Mouse (Mus musculus) neural tube, embryonic 13.5 days (tissue): ENCODE measurements at regions not wholly inside any gene's neighbourhood (a gene's known extent, or its start where the extent isn't known, plus 50 kb on each side); places are given as distances from the start of the nearest gene placed in this dataset.

ENCODE experiments used
- ATAC-seq: fragments of 200-750 bp; cut with Nextera tagmentation; 2 replicates; pipeline ENCODE4 v1.8.0; 2017; ENCODE audit warnings: low read depth, mild to moderate bottlenecking, moderate TSS enrichment, moderate library complexity
- H3K27ac ChIP-seq: fragments of 300-500 bp; sonication (generic); replicated peaks from 2 replicates; pipeline ENCODE4 v1.5.1; 2015; ENCODE audit warnings: moderate library complexity, mild to moderate bottlenecking, inconsistent platforms
- H3K27me3 ChIP-seq: fragments of 300-500 bp; sonication (generic); 2 replicates; pipeline ENCODE4 v1.6.1; 2015; ENCODE audit warnings: mild to moderate bottlenecking, inconsistent platforms
- H3K36me3 ChIP-seq: fragments of 300-500 bp; sonication (generic); 2 replicates; pipeline ENCODE4 v1.6.1; 2015; ENCODE audit warnings: mild to moderate bottlenecking, inconsistent platforms
- H3K4me1 ChIP-seq: fragments of 300-500 bp; sonication (generic); replicated peaks from 2 replicates; pipeline ENCODE4 v1.6.1; 2015; ENCODE audit warnings: inconsistent platforms
- H3K4me2 ChIP-seq: fragments of 300-500 bp; sonication (generic); 2 replicates; pipeline ENCODE4 v1.6.1; 2015; ENCODE audit warnings: inconsistent platforms, mild to moderate bottlenecking, moderate library complexity
- H3K4me3 ChIP-seq: fragments of 300-500 bp; sonication (generic); 2 replicates; pipeline ENCODE4 v1.5.1; 2015; ENCODE audit warnings: mild to moderate bottlenecking, inconsistent platforms
- H3K9ac ChIP-seq: fragments of 300-500 bp; sonication (generic); 2 replicates; pipeline ENCODE4 v1.6.1; 2015; ENCODE audit warnings: moderate library complexity, mild to moderate bottlenecking, inconsistent platforms
- H3K9me3 ChIP-seq: fragments of 300-500 bp; sonication (generic); 2 replicates; pipeline ENCODE4 v1.6.1; 2016; ENCODE audit warnings: inconsistent platforms
- WGBS: fragments of 180-500 bp; shearing (Covaris S2); methylation state at CpG from one replicate; pipeline ENCODE4 v1.1.7; 2015; 5-methylcytosine and 5-hydroxymethylcytosine counted together

DNA sequence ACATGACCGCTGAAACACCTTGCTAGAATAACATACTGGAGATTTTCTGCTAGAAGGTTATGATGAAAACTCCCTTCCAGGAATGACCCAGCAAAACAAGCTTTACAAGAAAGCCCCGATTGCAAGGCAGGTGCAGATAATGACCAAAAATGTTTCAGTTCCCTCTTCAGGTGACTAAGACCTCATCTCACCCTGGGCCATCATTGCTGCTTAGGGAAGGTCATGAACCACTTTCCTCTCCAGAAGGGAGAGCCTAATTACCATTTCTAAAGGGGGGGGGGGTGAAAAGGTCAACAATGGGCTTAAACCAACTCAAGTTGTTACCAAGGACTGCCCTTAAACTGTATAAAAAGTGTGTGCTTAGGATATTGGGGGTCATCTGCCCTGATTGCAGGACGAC lies 59.8 kb upstream of the Speer4c start:
- Histone ChIP-seq H3K36me3 (no peaks in the 10 kb centered on the region), H3K27me3 (no peaks in the 10 kb centered on the region), H3K4me1 (no peaks in the 10 kb centered on the region), H3K4me2 (no peak overlapping the region), H3K4me3 (no peak overlapping the region), H3K9ac (no peak overlapping the region), H3K27ac (no peak overlapping the region), H3K9me3 (no peaks in the 10 kb centered on the region)
- 23% methylated on average over 3 of the region's 3 CpGs for WGBS
- no peak for ATAC-seq

GRCm38 (mm10) chr5:15774567-15774966 lies 60.5 kb upstream of the Speer4c start:
- Histone ChIP-seq H3K4me3 (no peak overlapping the region), H3K9ac (no peak overlapping the region), H3K36me3 (no peaks in the 10 kb centered on the region), H3K4me1 (no peaks in the 10 kb centered on the region), H3K27me3 (no peaks in the 10 kb centered on the region), H3K9me3 (no peaks in the 10 kb centered on the region), H3K27ac (no peak overlapping the region), H3K4me2 (no peak overlapping the region)
- 16% methylated on average over 3 of the region's 3 CpGs for WGBS
- ATAC-seq = no peak

DNA sequence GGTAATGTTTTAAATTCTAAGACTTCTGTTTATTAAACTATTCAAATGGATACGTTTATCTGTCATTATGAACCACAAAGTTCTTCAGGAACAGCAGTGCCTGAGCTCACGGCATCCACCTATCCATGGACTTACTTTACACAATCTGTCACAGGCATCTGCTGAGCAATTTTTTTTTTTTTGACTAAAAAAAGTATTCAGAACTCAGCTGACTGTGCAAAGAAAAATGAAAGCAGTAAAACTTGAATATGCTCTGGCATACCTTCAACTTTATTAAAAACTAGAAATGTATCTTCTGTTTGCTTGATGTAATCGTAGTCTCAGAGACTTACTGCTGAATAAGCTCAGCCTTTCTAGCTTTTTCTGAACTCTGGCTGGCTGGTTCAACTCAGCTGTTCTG lies 62.0 kb upstream of the Speer4c start:
- WGBS = 92% methylated on average over 3 of the region's 3 CpGs

DNA sequence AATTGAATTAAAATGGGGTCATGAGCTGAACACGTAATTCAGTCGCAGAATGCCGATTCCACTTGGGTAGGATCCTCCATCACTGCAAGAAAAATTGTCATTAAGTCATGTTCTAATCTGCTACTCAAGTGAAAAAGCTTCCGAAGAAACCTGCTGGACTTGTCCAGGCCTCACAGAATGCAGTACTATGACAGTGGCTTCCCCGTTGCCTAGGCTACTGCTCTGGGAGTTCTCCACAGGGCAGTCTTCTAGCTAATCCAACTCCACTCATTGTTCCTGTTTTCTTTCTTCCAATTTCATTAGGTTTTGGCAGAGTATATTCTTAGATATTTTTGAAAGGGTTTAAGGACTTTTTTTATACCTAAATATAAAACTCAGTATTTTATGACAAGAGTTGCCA lies 89.5 kb upstream of the Speer4c start:
- no peak for ATAC-seq
- no peaks in the 10 kb centered on the region for H3K4me1 ChIP-seq
- H3K9ac ChIP-seq = no peak overlapping the region
- H3K9me3 ChIP-seq = no peaks in the 10 kb centered on the region
- H3K27ac ChIP-seq = no peak overlapping the region
- H3K36me3 ChIP-seq = no peaks in the 10 kb centered on the region
- WGBS = 81% methylated on average over 5 of the region's 5 CpGs
- H3K4me3 ChIP-seq = no peak overlapping the region
- H3K4me2 ChIP-seq = no peak overlapping the region
- no peaks in the 10 kb centered on the region for H3K27me3 ChIP-seq

More for the DNA sequence above, 62.0 kb upstream of the Speer4c start:
- Histone ChIP-seq H3K36me3 (no peaks in the 10 kb centered on the region), H3K9me3 (no peaks in the 10 kb centered on the region), H3K4me1 (no peaks in the 10 kb centered on the region), H3K4me3 (no peak overlapping the region), H3K4me2 (no peak overlapping the region), H3K27ac (no peak overlapping the region), H3K9ac (no peak overlapping the region), H3K27me3 (no peaks in the 10 kb centered on the region)
- no peak for ATAC-seq

- no peak for ATAC-seq
- H3K4me3 ChIP-seq = no peak overlapping the region
- no peaks in the 10 kb centered on the region for H3K27me3 ChIP-seq
- H3K9ac ChIP-seq = no peak overlapping the region
- H3K27ac ChIP-seq = no peak overlapping the region
- H3K4me1 ChIP-seq = no peaks in the 10 kb centered on the region
- no peaks in the 10 kb centered on the region for H3K36me3 ChIP-seq
- WGBS = 56% methylated on average over 3 of the region's 3 CpGs
- H3K9me3 ChIP-seq = no peaks in the 10 kb centered on the region
- no peak overlapping the region for H3K4me2 ChIP-seq
Measured at GRCm38 (mm10) chr5:15816864-15817263, 102.8 kb upstream of the Speer4c start.

- H3K27ac ChIP-seq = no peak overlapping the region
- no peak overlapping the region for H3K9ac ChIP-seq
- H3K4me2 ChIP-seq = no peak overlapping the region
- no peaks in the 10 kb centered on the region for H3K9me3 ChIP-seq
- WGBS = 43% methylated on average over 3 of the region's 3 CpGs
- no peak for ATAC-seq
- no peaks in the 10 kb centered on the region for H3K36me3 ChIP-seq
- no peaks in the 10 kb centered on the region for H3K27me3 ChIP-seq
- no peak overlapping the region for H3K4me3 ChIP-seq
- no peaks in the 10 kb centered on the region for H3K4me1 ChIP-seq
Measured at GRCm38 (mm10) chr5:15817366-15817765, 103.3 kb upstream of the Speer4c start.

DNA sequence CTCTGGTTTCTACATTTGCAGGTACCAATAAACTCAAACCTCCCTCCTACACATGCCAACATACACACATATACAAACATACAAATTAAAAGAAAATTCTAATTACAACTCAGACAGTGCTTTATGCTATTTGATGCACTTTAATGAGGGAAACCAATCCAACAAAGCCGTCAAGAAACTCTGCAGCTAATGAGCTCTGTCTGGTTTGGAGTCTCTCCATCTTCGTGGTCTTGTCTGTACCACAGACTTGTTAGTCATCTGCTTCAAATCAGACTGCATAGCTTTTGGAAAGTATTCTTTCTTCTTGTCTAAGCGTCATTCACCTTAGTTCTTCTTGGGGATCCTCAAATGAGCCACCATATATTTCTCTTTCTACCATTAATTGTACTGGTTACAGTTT lies 108.9 kb upstream of the Speer4c start:
- H3K4me2 ChIP-seq = no peak overlapping the region
- H3K9ac ChIP-seq = no peak overlapping the region
- no peaks in the 10 kb centered on the region for H3K4me1 ChIP-seq
- no peaks in the 10 kb centered on the region for H3K9me3 ChIP-seq
- H3K36me3 ChIP-seq = no peaks in the 10 kb centered on the region
- H3K4me3 ChIP-seq = no peak overlapping the region
- 85% methylated on average over 3 of the region's 3 CpGs for WGBS
- no peaks in the 10 kb centered on the region for H3K27me3 ChIP-seq
- no peak overlapping the region for H3K27ac ChIP-seq
- ATAC-seq = no peak

GRCm38 (mm10) chr5:15831527-15831926 lies 103.0 kb upstream of the Cacna2d1 start:
- 86% methylated on average over 1 of the region's 1 CpGs for WGBS
- Histone ChIP-seq H3K27ac (no peak overlapping the region), H3K27me3 (no peaks in the 10 kb centered on the region), H3K9me3 (no peaks in the 10 kb centered on the region), H3K36me3 (no peaks in the 10 kb centered on the region), H3K9ac (no peak overlapping the region), H3K4me3 (no peak overlapping the region), H3K4me2 (no peak overlapping the region), H3K4me1 (0 out of 2 replicates have a peak, but pooled peaks cover 3% of the 10 kb centered on the region)
- ATAC-seq = no peak

GRCm38 (mm10) chr5:15832338-15832737 lies 102.2 kb upstream of the Cacna2d1 start:
- Histone ChIP-seq H3K4me1 (0 out of 2 replicates have a peak, but pooled peaks cover 3% of the 10 kb centered on the region), H3K4me2 (no peak overlapping the region), H3K36me3 (no peaks in the 10 kb centered on the region), H3K9ac (no peak overlapping the region), H3K9me3 (no peaks in the 10 kb centered on the region), H3K27me3 (no peaks in the 10 kb centered on the region), H3K27ac (no peak overlapping the region), H3K4me3 (no peak overlapping the region)
- 74% methylated on average over 1 of the region's 1 CpGs for WGBS
- ATAC-seq = no peak

- no peaks in the 10 kb centered on the region for H3K4me1 ChIP-seq
- no peak overlapping the region for H3K4me2 ChIP-seq
- 36% methylated on average over 17 of the region's 17 CpGs for WGBS
- peak; percentile 67 for ATAC-seq
- H3K36me3 ChIP-seq = no peaks in the 10 kb centered on the region
- H3K27me3 ChIP-seq = no peaks in the 10 kb centered on the region
- no peak overlapping the region for H3K27ac ChIP-seq
- H3K4me3 ChIP-seq = no peak overlapping the region
- no peak overlapping the region for H3K9ac ChIP-seq
- H3K9me3 ChIP-seq = no peaks in the 10 kb centered on the region
Measured at GRCm38 (mm10) chr5:15838108-15838972, 96.2 kb upstream of the Cacna2d1 start.

GRCm38 (mm10) chr5:15846790-15847189 lies 87.7 kb upstream of the Cacna2d1 start:
- no peak for ATAC-seq
- no peak overlapping the region for H3K4me2 ChIP-seq
- H3K9me3 ChIP-seq = no peaks in the 10 kb centered on the region
- no peak overlapping the region for H3K27ac ChIP-seq
- H3K36me3 ChIP-seq = no peaks in the 10 kb centered on the region
- 64% methylated on average over 2 of the region's 2 CpGs for WGBS
- peaks cover 6% of the 10 kb centered on the region for H3K4me1 ChIP-seq
- no peak overlapping the region for H3K9ac ChIP-seq
- H3K4me3 ChIP-seq = no peak overlapping the region
- no peaks in the 10 kb centered on the region for H3K27me3 ChIP-seq

- 39% methylated on average over 5 of the region's 5 CpGs for WGBS
Measured at GRCm38 (mm10) chr5:15849520-15849919, 85.0 kb upstream of the Cacna2d1 start.

More at GRCm38 (mm10) chr5:15849520-15849919, 85.0 kb upstream of the Cacna2d1 start:
- Histone ChIP-seq H3K36me3 (no peaks in the 10 kb centered on the region), H3K4me1 (peaks cover 6% of the 10 kb centered on the region), H3K9ac (no peak overlapping the region), H3K27ac (no peak overlapping the region), H3K27me3 (no peaks in the 10 kb centered on the region), H3K4me3 (no peak overlapping the region), H3K9me3 (no peaks in the 10 kb centered on the region), H3K4me2 (no peak overlapping the region)
- ATAC-seq = peak; percentile 55; the same call in 1 of the 2 replicates
